Mouse (Mus musculus): Measurements from ENCODE around the gene Scyl2. TPM values are rescaled to one million over a fixed set of nuclear protein-coding genes. Genes with fewer than 3 reads are reported as not detected.
A peak's percentile ranks its signal among the peaks of the same experiment; 100 is the strongest.
"Not testable (repeated sequence)": the region's sequence is repeated elsewhere in the genome, so short reads cannot be mapped to it uniquely, and the experiment has no call there.

Gene Scyl2
- 29.8 to 47.8 TPM (median 34.8 TPM) in 3 replicates for total RNA-seq (2017)

GRCm38 (mm10) chr10:89686139-89686808, at the start of gene Scyl2:
TSS of gene Scyl2 (minus strand) at chr10:89686285.
- peak; percentile 97 for ATAC-seq (replicated peaks; ENCODE audit: insufficient number of reproducible peaks, low FRiP score, low TSS enrichment, poor library complexity, severe bottlenecking)

DNA sequence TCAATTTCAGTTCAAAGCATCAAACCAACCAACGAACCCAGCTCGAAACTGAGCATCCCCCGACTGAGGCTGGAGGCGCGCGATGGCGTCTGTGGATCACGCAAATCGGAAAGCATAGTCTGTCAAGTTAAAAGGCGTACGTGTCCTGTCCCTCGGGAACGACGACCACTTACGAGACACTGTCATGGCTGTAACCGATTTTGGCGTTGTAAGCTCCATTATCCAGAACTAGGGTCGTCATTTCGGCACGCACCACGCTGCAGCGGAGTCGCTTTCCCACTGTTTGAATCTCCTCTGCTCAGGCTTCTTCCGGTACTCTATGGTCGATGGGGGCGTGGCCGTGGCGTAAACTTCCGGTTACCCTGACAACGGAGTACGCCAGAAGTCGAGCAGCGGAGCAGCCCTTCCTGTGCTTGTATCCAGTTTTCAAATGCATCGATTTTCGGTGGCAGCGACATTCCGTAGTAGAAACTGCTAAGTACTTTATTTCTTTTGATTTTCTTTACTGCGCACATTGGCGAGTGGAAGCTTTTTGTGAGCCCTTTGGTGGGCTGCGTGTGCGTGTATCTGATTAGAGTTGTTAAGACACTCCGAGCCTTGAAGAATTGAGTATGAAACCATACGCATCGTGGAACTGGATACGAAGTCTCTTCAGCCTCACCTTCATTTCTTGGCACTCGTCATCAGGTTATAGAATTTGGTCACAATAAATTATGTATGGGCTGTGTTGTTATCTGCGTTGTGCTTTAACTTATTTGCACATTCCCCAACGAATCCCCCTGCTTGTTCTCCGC, 46.1 kb upstream of the Scyl2 start, which contains the start of gene Actr6:
Gene Actr6 (minus strand): TSS at position 295 of the 794 bp plus-strand sequence.
- peak; percentile 100 for ATAC-seq (replicated peaks; ENCODE audit: insufficient number of reproducible peaks, low FRiP score, low TSS enrichment, poor library complexity, severe bottlenecking)

DNA sequence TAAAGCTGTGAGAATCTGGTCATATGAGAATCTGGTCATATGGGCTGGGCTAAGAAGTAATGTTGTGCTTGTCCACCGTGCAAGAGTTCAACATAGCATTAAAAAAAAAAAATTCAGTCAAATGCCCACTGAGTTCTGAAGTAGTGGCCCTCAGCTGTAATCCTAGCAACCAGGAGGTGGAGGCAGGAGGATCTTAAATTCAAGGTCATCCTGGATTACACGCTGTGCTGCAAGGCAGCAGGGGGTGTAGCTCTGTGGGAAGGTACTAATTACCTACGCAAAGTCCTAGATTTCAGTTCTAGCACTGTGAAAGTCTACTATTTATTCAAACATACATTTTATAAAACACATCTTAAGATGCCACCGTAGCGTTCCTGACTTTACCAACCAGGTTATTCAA, 45.3 kb upstream of the Scyl2 start:
- ATAC-seq (replicated peaks; ENCODE audit: insufficient number of reproducible peaks, low FRiP score, low TSS enrichment, poor library complexity, severe bottlenecking): no peak

GRCm38 (mm10) chr10:89730386-89730785, 44.3 kb upstream of the Scyl2 start:
- ATAC-seq (replicated peaks; ENCODE audit: insufficient number of reproducible peaks, low FRiP score, low TSS enrichment, poor library complexity, severe bottlenecking): no peak

- no peak for ATAC-seq (replicated peaks; ENCODE audit: insufficient number of reproducible peaks, low FRiP score, low TSS enrichment, poor library complexity, severe bottlenecking)
Observed at GRCm38 (mm10) chr10:89722247-89723195, 36.4 kb upstream of the Scyl2 start.

DNA sequence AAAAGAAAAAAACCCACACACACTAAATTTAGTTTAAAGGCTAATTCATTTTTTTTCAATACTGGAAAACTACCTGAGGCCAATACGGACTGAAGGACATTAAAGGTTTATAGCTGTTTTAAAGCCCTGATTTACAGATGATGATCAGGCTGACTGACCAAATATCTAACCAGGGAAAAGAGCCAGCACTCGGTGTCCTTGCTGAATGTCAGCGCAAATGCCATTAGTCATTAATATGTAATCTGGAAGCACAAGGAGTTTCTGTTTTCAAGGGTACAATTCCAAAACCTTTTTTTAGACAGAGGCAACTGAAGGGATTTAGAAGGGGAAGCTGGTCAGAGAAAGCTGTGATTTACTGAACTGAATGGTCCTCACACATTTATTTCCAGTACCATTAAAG, 34.7 kb upstream of the Scyl2 start:
- ATAC-seq (replicated peaks; ENCODE audit: insufficient number of reproducible peaks, low FRiP score, low TSS enrichment, poor library complexity, severe bottlenecking): no peak

GRCm38 (mm10) chr10:89720252-89720651, 34.2 kb upstream of the Scyl2 start:
- ATAC-seq (replicated peaks; ENCODE audit: insufficient number of reproducible peaks, low FRiP score, low TSS enrichment, poor library complexity, severe bottlenecking): no peak

- no peak for ATAC-seq (replicated peaks; ENCODE audit: insufficient number of reproducible peaks, low FRiP score, low TSS enrichment, poor library complexity, severe bottlenecking)
Observed at GRCm38 (mm10) chr10:89714910-89715309, 28.8 kb upstream of the Scyl2 start.

DNA sequence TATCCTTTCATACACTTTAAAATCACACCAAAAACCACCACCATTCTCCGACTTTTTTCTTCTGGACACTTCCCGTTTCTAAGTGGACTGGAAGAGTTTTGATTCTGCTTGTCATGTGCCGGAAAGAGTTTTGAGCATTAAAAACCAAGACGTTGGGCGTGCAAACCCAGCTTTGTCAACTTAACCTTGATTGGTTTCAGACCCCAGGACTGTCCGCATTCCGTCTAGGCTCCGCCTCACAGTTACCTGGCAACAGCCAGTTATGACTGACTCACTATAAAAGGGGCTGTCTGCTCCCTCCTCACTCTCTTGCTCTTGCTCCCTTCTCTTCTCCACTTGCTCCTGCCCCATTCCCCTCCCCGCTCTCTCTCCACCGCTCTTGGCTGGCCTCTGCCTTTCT, 22.6 kb upstream of the Scyl2 start:
- ATAC-seq (replicated peaks; ENCODE audit: insufficient number of reproducible peaks, low FRiP score, low TSS enrichment, poor library complexity, severe bottlenecking): no peak

GRCm38 (mm10) chr10:89707397-89707796, 21.3 kb upstream of the Scyl2 start:
- ATAC-seq (replicated peaks; ENCODE audit: insufficient number of reproducible peaks, low FRiP score, low TSS enrichment, poor library complexity, severe bottlenecking): no peak

GRCm38 (mm10) chr10:89703042-89703441, 17.0 kb upstream of the Scyl2 start:
- no peak for ATAC-seq (replicated peaks; ENCODE audit: insufficient number of reproducible peaks, low FRiP score, low TSS enrichment, poor library complexity, severe bottlenecking)

GRCm38 (mm10) chr10:89697956-89698355, 11.9 kb upstream of the Scyl2 start:
- ATAC-seq (replicated peaks; ENCODE audit: insufficient number of reproducible peaks, low FRiP score, low TSS enrichment, poor library complexity, severe bottlenecking): no peak

- ATAC-seq (replicated peaks; ENCODE audit: insufficient number of reproducible peaks, low FRiP score, low TSS enrichment, poor library complexity, severe bottlenecking): not testable (repeated sequence)
Observed at GRCm38 (mm10) chr10:89696270-89696669, 10.2 kb upstream of the Scyl2 start.

- no peak for ATAC-seq (replicated peaks; ENCODE audit: insufficient number of reproducible peaks, low FRiP score, low TSS enrichment, poor library complexity, severe bottlenecking)
Observed at GRCm38 (mm10) chr10:89695194-89695911, 9.3 kb upstream of the Scyl2 start.

GRCm38 (mm10) chr10:89690021-89690420, 3.9 kb upstream of the Scyl2 start:
- no peak for ATAC-seq (replicated peaks; ENCODE audit: insufficient number of reproducible peaks, low FRiP score, low TSS enrichment, poor library complexity, severe bottlenecking)

DNA sequence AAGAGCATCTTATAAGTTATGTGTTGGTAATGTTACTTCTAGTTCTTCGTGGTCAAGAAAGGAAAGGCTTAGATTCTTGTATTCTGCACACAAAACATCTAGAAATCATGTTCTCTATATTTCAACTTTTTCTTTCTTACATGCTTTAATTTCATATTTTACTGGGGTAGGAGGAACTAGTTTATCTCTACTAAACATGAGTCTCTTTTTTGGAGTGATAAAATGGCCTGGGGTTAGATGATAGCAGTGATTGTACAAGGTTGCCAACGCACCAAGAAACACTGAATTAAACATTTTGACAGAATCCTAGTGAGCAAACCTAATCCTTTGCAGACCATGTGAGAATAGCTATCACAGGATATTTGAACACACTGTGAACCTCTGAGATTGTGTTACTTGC, 1.4 kb upstream of the Scyl2 start:
- ATAC-seq (replicated peaks; ENCODE audit: insufficient number of reproducible peaks, low FRiP score, low TSS enrichment, poor library complexity, severe bottlenecking): no peak

- ATAC-seq (replicated peaks; ENCODE audit: insufficient number of reproducible peaks, low FRiP score, low TSS enrichment, poor library complexity, severe bottlenecking): 0 out of 2 replicates have a peak, but pooled peaks have one; percentile 2
Observed at GRCm38 (mm10) chr10:89685391-89686138, 520 bp downstream of the Scyl2 start.

- ATAC-seq (replicated peaks; ENCODE audit: insufficient number of reproducible peaks, low FRiP score, low TSS enrichment, poor library complexity, severe bottlenecking): no peak
Observed at GRCm38 (mm10) chr10:89682961-89683360, 3.1 kb downstream of the Scyl2 start.
